Mouse (Mus musculus): ENCODE measurements at regions not wholly inside any gene's neighbourhood (a gene's known extent, or its start where the extent isn't known, plus 50 kb on each side); places are given as distances from the start of the nearest gene placed in this dataset.
"Not testable (repeated sequence)": the region's sequence is repeated elsewhere in the genome, so short reads cannot be mapped to it uniquely, and the experiment has no call there.

- Histone ChIP-seq H3K4me1 (ENCODE audit: control insufficient read depth, insufficient read depth, low read length) (no peaks in the 10 kb centered on the region), H3K27ac (ENCODE audit: insufficient read depth, low read depth, low read length) (no peak overlapping the region), H3K4me3 (ENCODE audit: insufficient read depth, low read length) (no peak overlapping the region)
- TF ChIP-seq POLR2A (IDR thresholded peaks at IDR 0.05; ENCODE audit: borderline replicate concordance, low read depth, low read length) (no peak), CTCF (IDR thresholded peaks at IDR 0.05; ENCODE audit: low read depth, low read length) (no peak)
These were observed 132.4 kb upstream of the Tmc3 start for GRCm38 (mm10) chr7:83452309-83452708.

DNA sequence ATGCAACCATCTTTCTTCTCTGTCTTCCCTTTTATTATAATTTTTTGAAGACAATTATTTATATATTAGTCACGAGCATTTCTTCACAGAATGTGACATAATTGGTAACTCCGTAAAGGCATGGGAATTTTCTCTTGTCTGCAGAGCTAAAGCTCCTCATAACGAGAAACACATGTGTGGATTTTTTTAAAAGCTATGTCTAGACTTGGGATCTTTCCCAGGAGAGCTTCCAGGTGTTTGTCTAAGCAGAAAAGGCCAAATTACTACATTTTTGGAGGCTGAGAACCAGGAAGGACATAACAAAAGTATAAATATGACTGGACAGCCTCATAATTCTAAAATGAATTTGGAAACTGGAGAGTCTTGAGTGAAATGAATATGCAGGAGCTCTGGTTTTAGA is 125.2 kb upstream of the Tmc3 start:
- TF ChIP-seq CTCF (IDR thresholded peaks at IDR 0.05; ENCODE audit: low read depth, low read length) (no peak), POLR2A (IDR thresholded peaks at IDR 0.05; ENCODE audit: borderline replicate concordance, low read depth, low read length) (no peak)
- no peak overlapping the region for H3K27ac ChIP-seq (ENCODE audit: insufficient read depth, low read depth, low read length)
- H3K4me3 ChIP-seq (ENCODE audit: insufficient read depth, low read length) = no peak overlapping the region

GRCm38 (mm10) chr7:83467006-83467405 is 117.7 kb upstream of the Tmc3 start:
- TF ChIP-seq POLR2A (IDR thresholded peaks at IDR 0.05; ENCODE audit: borderline replicate concordance, low read depth, low read length) (no peak), CTCF (IDR thresholded peaks at IDR 0.05; ENCODE audit: low read depth, low read length) (no peak)
- Histone ChIP-seq H3K4me1 (ENCODE audit: control insufficient read depth, insufficient read depth, low read length) (no peaks in the 10 kb centered on the region), H3K4me3 (ENCODE audit: insufficient read depth, low read length) (no peak overlapping the region), H3K27ac (ENCODE audit: insufficient read depth, low read depth, low read length) (no peak overlapping the region)

More for the DNA sequence above, 125.2 kb upstream of the Tmc3 start:
- H3K4me1 ChIP-seq (ENCODE audit: control insufficient read depth, insufficient read depth, low read length) = no peaks in the 10 kb centered on the region

DNA sequence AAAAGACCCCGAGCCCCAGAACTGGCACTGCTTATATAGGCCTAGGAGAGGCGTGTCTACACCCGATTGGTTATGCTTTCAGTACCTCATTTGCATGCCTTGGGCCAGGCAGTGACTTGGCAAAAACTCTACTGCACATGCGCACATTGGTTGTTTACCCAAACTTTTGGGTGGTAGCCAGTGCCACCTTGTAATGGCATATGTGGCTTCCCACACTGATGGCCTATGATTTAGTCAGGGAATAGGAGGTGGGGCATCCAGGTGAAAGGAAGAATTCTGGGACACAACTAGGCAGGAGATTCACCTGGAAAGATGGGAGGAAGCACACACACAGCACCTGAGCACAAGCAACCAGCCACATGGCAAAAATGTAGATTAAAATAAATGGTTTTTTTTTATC is 114.9 kb upstream of the Tmc3 start:
- H3K4me3 ChIP-seq (ENCODE audit: insufficient read depth, low read length); H3K27ac ChIP-seq (ENCODE audit: insufficient read depth, low read depth, low read length); H3K4me1 ChIP-seq (ENCODE audit: control insufficient read depth, insufficient read depth, low read length): not testable (repeated sequence)

- Histone ChIP-seq H3K27ac (ENCODE audit: insufficient read depth, low read depth, low read length) (no peak overlapping the region), H3K4me3 (ENCODE audit: insufficient read depth, low read length) (no peak overlapping the region), H3K4me1 (ENCODE audit: control insufficient read depth, insufficient read depth, low read length) (no peaks in the 10 kb centered on the region)
- TF ChIP-seq POLR2A (IDR thresholded peaks at IDR 0.05; ENCODE audit: borderline replicate concordance, low read depth, low read length) (no peak), CTCF (IDR thresholded peaks at IDR 0.05; ENCODE audit: low read depth, low read length) (no peak)
These were observed 113.6 kb upstream of the Tmc3 start for GRCm38 (mm10) chr7:83471111-83471510.

DNA sequence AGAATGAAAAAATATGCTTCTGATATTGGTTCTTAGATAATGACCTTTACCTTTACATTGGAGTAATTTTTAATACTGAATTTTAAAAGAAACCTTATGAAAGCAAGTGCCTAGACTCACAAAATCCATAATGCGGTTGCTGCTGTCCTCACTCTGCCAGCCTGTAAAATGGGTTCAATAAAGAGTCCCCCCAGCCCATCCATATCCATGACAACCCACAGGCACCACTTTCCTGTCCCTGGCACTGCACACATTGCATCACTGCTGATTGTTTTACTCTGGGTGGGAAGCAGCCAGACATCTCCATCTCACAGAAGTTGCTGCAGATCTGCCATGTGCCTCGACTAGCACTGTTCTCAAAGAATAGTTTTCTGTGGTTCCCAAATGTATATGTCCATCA is 110.3 kb upstream of the Tmc3 start:
- no peak overlapping the region for H3K4me3 ChIP-seq (ENCODE audit: insufficient read depth, low read length)
- TF ChIP-seq CTCF (IDR thresholded peaks at IDR 0.05; ENCODE audit: low read depth, low read length) (no peak), POLR2A (IDR thresholded peaks at IDR 0.05; ENCODE audit: borderline replicate concordance, low read depth, low read length) (no peak)
- no peaks in the 10 kb centered on the region for H3K4me1 ChIP-seq (ENCODE audit: control insufficient read depth, insufficient read depth, low read length)
- no peak overlapping the region for H3K27ac ChIP-seq (ENCODE audit: insufficient read depth, low read depth, low read length)

GRCm38 (mm10) chr7:83474986-83475385 is 109.7 kb upstream of the Tmc3 start:
- no peak overlapping the region for H3K4me3 ChIP-seq (ENCODE audit: insufficient read depth, low read length)
- H3K4me1 ChIP-seq (ENCODE audit: control insufficient read depth, insufficient read depth, low read length) = no peaks in the 10 kb centered on the region
- no peak overlapping the region for H3K27ac ChIP-seq (ENCODE audit: insufficient read depth, low read depth, low read length)
- TF ChIP-seq POLR2A (IDR thresholded peaks at IDR 0.05; ENCODE audit: borderline replicate concordance, low read depth, low read length) = no peak
- no peak for TF ChIP-seq CTCF (IDR thresholded peaks at IDR 0.05; ENCODE audit: low read depth, low read length)

DNA sequence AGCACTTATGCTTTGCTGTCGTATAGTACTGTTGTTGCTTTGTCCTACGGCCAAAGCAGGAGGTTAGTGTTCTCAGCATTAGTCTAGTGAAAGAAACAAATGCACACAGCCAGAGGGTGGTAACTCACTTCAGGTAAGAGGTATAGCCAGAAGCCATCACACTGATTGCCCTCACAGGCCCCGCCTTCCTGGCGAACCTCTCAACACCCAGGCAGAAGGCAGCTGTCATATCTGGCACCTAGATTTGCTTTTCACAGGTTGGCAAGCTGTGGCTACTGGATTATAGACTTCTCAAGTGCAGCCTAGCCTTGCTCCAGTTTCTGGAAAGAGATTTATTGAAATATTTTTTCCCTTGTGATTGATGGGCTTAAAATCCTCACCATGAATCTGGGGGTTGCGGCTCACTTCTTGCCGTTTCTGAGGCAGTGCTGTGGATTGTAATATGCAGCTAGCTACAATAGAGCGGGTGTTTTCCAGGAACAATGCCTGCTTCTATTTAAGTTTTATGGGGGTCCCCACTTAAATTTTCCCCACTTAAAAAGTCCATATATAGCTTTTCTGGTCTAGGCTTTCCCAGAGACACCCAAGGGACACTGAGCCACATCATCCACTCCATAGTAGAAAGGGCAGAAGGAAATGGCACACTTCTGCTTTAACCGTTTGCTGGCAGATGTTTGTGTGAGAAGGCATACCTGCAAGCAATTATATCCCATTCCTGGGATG is 109.1 kb upstream of the Tmc3 start:
- Histone ChIP-seq H3K4me1 (ENCODE audit: control insufficient read depth, insufficient read depth, low read length) (no peaks in the 10 kb centered on the region), H3K27ac (ENCODE audit: insufficient read depth, low read depth, low read length) (no peak overlapping the region), H3K4me3 (ENCODE audit: insufficient read depth, low read length) (no peak overlapping the region)
- no peak for TF ChIP-seq CTCF (IDR thresholded peaks at IDR 0.05; ENCODE audit: low read depth, low read length)
- no peak for TF ChIP-seq POLR2A (IDR thresholded peaks at IDR 0.05; ENCODE audit: borderline replicate concordance, low read depth, low read length)

DNA sequence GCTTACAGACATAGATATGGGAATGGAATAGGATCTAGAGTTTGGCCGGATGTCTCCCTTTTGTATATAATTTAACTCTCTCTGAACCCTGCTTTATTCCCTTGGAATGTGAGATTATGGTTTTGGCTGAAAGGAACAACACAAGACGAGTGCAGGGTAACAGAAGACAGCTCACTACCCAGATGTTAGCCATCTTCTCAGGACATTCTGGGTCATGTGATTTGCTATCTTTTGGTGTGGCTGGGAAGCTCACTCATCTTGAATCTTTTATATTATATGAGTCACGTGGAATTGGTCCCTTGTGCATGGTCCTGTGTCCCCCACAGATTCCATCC is 108.6 kb upstream of the Tmc3 start:
- no peak for TF ChIP-seq POLR2A (IDR thresholded peaks at IDR 0.05; ENCODE audit: borderline replicate concordance, low read depth, low read length)
- no peak for TF ChIP-seq CTCF (IDR thresholded peaks at IDR 0.05; ENCODE audit: low read depth, low read length)
- Histone ChIP-seq H3K4me1 (ENCODE audit: control insufficient read depth, insufficient read depth, low read length) (no peaks in the 10 kb centered on the region), H3K4me3 (ENCODE audit: insufficient read depth, low read length) (no peak overlapping the region), H3K27ac (ENCODE audit: insufficient read depth, low read depth, low read length) (no peak overlapping the region)

- no peak overlapping the region for H3K27ac ChIP-seq (ENCODE audit: insufficient read depth, low read depth, low read length)
- TF ChIP-seq POLR2A (IDR thresholded peaks at IDR 0.05; ENCODE audit: borderline replicate concordance, low read depth, low read length) (no peak), CTCF (IDR thresholded peaks at IDR 0.05; ENCODE audit: low read depth, low read length) (no peak)
- no peak overlapping the region for H3K4me3 ChIP-seq (ENCODE audit: insufficient read depth, low read length)
- H3K4me1 ChIP-seq (ENCODE audit: control insufficient read depth, insufficient read depth, low read length) = peaks cover 5% of the 10 kb centered on the region
These were observed 107.9 kb upstream of the Tmc3 start for GRCm38 (mm10) chr7:83476861-83477260.

DNA sequence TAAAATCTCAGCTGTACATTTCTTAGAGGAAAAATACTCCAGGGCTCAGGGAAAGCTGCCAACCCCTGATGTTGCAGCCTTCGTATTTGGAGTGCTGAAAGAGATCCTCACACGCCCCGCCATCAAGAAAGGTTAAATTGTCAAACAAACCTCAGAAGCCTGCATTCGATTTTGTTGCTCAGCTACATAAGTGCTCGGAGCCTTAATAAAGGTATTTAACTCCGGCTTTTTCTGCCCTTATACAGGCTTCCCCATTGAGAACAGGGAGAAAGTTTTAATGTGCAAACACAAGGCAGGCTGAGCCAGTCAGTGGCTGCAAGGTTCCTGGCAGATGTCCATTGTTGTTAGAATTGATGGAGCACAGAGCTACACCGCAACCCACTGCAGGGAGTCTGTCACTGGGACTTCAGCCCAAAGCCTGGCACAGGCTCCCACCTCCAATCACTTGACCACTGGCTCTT is 107.0 kb upstream of the Tmc3 start:
- TF ChIP-seq POLR2A (IDR thresholded peaks at IDR 0.05; ENCODE audit: borderline replicate concordance, low read depth, low read length) (no peak), CTCF (IDR thresholded peaks at IDR 0.05; ENCODE audit: low read depth, low read length) (no peak)
- Histone ChIP-seq H3K4me3 (ENCODE audit: insufficient read depth, low read length) (no peak overlapping the region), H3K27ac (ENCODE audit: insufficient read depth, low read depth, low read length) (no peak overlapping the region), H3K4me1 (ENCODE audit: control insufficient read depth, insufficient read depth, low read length) (peaks cover 11% of the 10 kb centered on the region)

All from bone marrow macrophage, adult 2 months (primary cell).